Comparison of ENCODE assay signal across 9 mouse cellular contexts in genomic region chr4:119460296-119460695, GRCm38 (mm10). TPM values are rescaled to one million over a fixed set of nuclear protein-coding genes. Genes with fewer than 3 reads are reported as not detected.
DNase-seq lines count a peak whose midpoint lies in the region; ATAC-seq and TF ChIP-seq lines count a peak whose summit lies in the region.
"Had no signal": no experiment of that assay in that cellular context is flagged by ENCODE, and none has a peak within 500 bp of the region (broad histone marks: within the 10 kb centered on the region; RNA-seq: fewer than 3 reads in every experiment).

No protein-coding gene starts in this region.

- TF ChIP-seq RAD21 in MEL (IDR thresholded peaks at IDR 0.05; ENCODE audit: low read depth, low read length), result peak; percentile 54

- H3K27me3 ChIP-seq in MEL (ENCODE audit: control insufficient read depth in 1 of 2, insufficient read depth in 2 of 2, low read length in 2 of 2), result peaks cover 0 to 2% of the 10 kb centered on the region in 2 experiments; a peak in 1 of 4 replicates
- no peaks in the 10 kb centered on the region for H3K27me3 ChIP-seq in heart, embryonic 16.5 days (ENCODE audit: control insufficient read depth, insufficient read depth, low read length)
- H3K27me3 ChIP-seq in limb, embryonic 15.5 days, result no peaks in the 10 kb centered on the region

- no peaks in the 10 kb centered on the region for H3K36me3 ChIP-seq in MEL (ENCODE audit: control insufficient read depth in 1 of 2, insufficient read depth in 2 of 2, low read length in 2 of 2)
- H3K36me3 ChIP-seq in heart, embryonic 16.5 days (ENCODE audit: control insufficient read depth, insufficient read depth), result no peaks in the 10 kb centered on the region
- no peaks in the 10 kb centered on the region for H3K36me3 ChIP-seq in limb, embryonic 15.5 days

- H3K9me3 ChIP-seq in MEL (replicated peaks; ENCODE audit: insufficient read depth, low read length), result no peaks in the 10 kb centered on the region
- H3K9me3 ChIP-seq in heart, embryonic 16.5 days (replicated peaks; ENCODE audit: control insufficient read depth, low read length), result no peaks in the 10 kb centered on the region
- no peaks in the 10 kb centered on the region for H3K9me3 ChIP-seq in limb, embryonic 15.5 days

- H3K9ac ChIP-seq in MEL (ENCODE audit: control insufficient read depth, low read depth, low read length, poor library complexity, severe bottlenecking), result no peak overlapping the region
- no peak overlapping the region for H3K9ac ChIP-seq in heart, embryonic 16.5 days (ENCODE audit: low read length)
- no peak overlapping the region for H3K9ac ChIP-seq in limb, embryonic 15.5 days

- WGBS in heart, embryonic 16.5 days, result 36% methylated on average over 5 of the region's 5 CpGs
- WGBS in limb, embryonic 15.5 days, result 58% methylated on average over 5 of the region's 5 CpGs

- no peak for ATAC-seq in heart, embryonic 16.5 days (replicated peaks; ENCODE audit: extremely low read depth, insufficient read depth, low FRiP score)
- ATAC-seq in limb, embryonic 15.5 days (ENCODE audit: insufficient number of reproducible peaks, low FRiP score, low TSS enrichment, low read depth), result no peak
- no peak for ATAC-seq in frontal cortex, adult (ENCODE audit: low TSS enrichment)

- TF ChIP-seq EP300 in MEL (IDR thresholded peaks at IDR 0.05; ENCODE audit: low read depth in 1 of 2, low read length in 2 of 2), result no peak

- TF ChIP-seq CTCF in MEL (IDR thresholded peaks at IDR 0.05 in 2 of 3, conservative IDR thresholded peaks at IDR 0.05 in 1 of 3; ENCODE audit: control insufficient read depth in 1 of 3, insufficient read depth in 1 of 3, low read depth in 2 of 3, low read length in 3 of 3, poor library complexity in 1 of 3, severe bottlenecking in 1 of 3), result peak; percentile 36 to 61 (median 61)

- peak; percentile 40 to 52 for DNase-seq in left cerebral cortex, postnatal 10 days (ENCODE audit: extremely low spot score in 1 of 2, low spot score in 2 of 2)
- DNase-seq in left cerebral cortex, postnatal 36 days (ENCODE audit: low spot score in 2 of 2), result no peak
- DNase-seq in MEL (ENCODE audit: low read depth, low spot score), result peak; percentile 47
- DNase-seq in cerebellum, adult 8-10 months, result peak; percentile 43
- DNase-seq in thymus, postnatal 10 days (ENCODE audit: low spot score in 2 of 2), result peak; percentile 13 to 33

- no peaks in the 10 kb centered on the region for H3K4me1 ChIP-seq in MEL (ENCODE audit: control insufficient read depth in 1 of 2, insufficient read depth in 2 of 2, low read length in 2 of 2)
- H3K4me1 ChIP-seq in heart, embryonic 16.5 days (ENCODE audit: control insufficient read depth, insufficient read depth, low read length), result peaks cover 26% of the 10 kb centered on the region
- H3K4me1 ChIP-seq in limb, embryonic 15.5 days, result peaks cover 36% of the 10 kb centered on the region

- H3K79me2 ChIP-seq in MEL (ENCODE audit: control insufficient read depth, insufficient read depth, low read length, poor library complexity), result no peaks in the 10 kb centered on the region

- no peak overlapping the region for H3K4me2 ChIP-seq in heart, embryonic 16.5 days (ENCODE audit: low read depth, low read length)
- 0 out of 2 replicates have a peak overlapping the region, but pooled peaks have one; percentile 20 for H3K4me2 ChIP-seq in limb, embryonic 15.5 days

- no peak overlapping the region for H3K4me3 ChIP-seq in MEL (ENCODE audit: control insufficient read depth in 1 of 2, insufficient read depth in 1 of 2, low read depth in 2 of 2, low read length in 2 of 2)
- H3K4me3 ChIP-seq in heart, embryonic 16.5 days (ENCODE audit: low read length), result no peak overlapping the region
- H3K4me3 ChIP-seq in limb, embryonic 15.5 days, result no peak overlapping the region
- H3K4me3 ChIP-seq: erythroblast, embryonic 14.5 days had no signal

- intact Hi-C loops in left cerebral cortex, postnatal 10 days (cut with DNase I), result loop anchor here (5.0 kb wide), 1 partner anchor 38 kb away; the partner anchor contains the start of genes Ppcs and Zmynd12
- intact Hi-C loops in left cerebral cortex, postnatal 36 days (cut with DNase I), result loop anchor here (5.0 kb wide), 1 partner anchor 38 kb away; the partner anchor contains the start of genes Ppcs and Zmynd12

- TF ChIP-seq POLR2A in MEL (IDR thresholded peaks at IDR 0.05; ENCODE audit: control insufficient read depth in 1 of 2, insufficient read depth in 1 of 2, low read depth in 1 of 2, low read length in 2 of 2, poor library complexity in 1 of 2), result no peak

- H3K27ac ChIP-seq in MEL (ENCODE audit: control insufficient read depth, low read depth, low read length), result no peak overlapping the region
- H3K27ac ChIP-seq in heart, embryonic 16.5 days (ENCODE audit: low read length), result peak overlapping the region; percentile 41
- H3K27ac ChIP-seq in limb, embryonic 15.5 days, result peak overlapping the region; percentile 70; the same call in 1 of the 2 replicates

TF ChIP-seq in MEL, 35 proteins besides CTCF, POLR2A, EP300 and RAD21:
- TF ChIP-seq SMC3 (IDR thresholded peaks at IDR 0.05; ENCODE audit: low read depth, low read length) (peak; percentile 57), ZC3H11A (IDR thresholded peaks at IDR 0.05; ENCODE audit: low read depth, low read length) (peak; percentile 34), ZNF384 (IDR thresholded peaks at IDR 0.05; ENCODE audit: low read depth, low read length) (no peak)

RNA-seq across cellular contexts. Expression of gene Rimkla, which starts 32.1 kb away (rescaled TPM):
- total RNA-seq in left cerebral cortex, postnatal 10 days (2021), result 10 to 100 TPM; 20.8 to 21.8 TPM
- 1 to 10 TPM; 6.5 to 7.9 TPM for total RNA-seq in left cerebral cortex, postnatal 36 days (2021)
- not detected in 2 replicates for total RNA-seq in MEL (2012; rRNA removed)
- not detected for polyA plus RNA-seq in MEL (2012; ENCODE audit: insufficient read depth in 1 of 2, insufficient read length in 2 of 2, low read depth in 1 of 2, low replicate concordance in 2 of 2, missing spikeins in 1 of 2)
- 4.5 and 4.6 TPM in 2 replicates for polyA plus RNA-seq in heart, embryonic 16.5 days (2015; fragmentation: Nextera tagmentation; extraction: Ambion mirVana)
- 0.42 and 0.56 TPM in 2 replicates for polyA plus RNA-seq in limb, embryonic 15.5 days (2015; fragmentation: Nextera tagmentation; extraction: Ambion mirVana)
- polyA plus RNA-seq: erythroblast, embryonic 14.5 days had no signal

RNA-seq across cellular contexts. Expression of gene Zmynd12, which starts 37.7 kb away (rescaled TPM):
- not detected for total RNA-seq in left cerebral cortex, postnatal 10 days (2021)
- under 1 TPM in 1 of 2 experiments, not detected in 1; 0.88 TPM for total RNA-seq in left cerebral cortex, postnatal 36 days (2021)
- not detected in 2 replicates for total RNA-seq in MEL (2012; rRNA removed)
- under 1 TPM in 1 of 2 experiments, not detected in 1; 0.04 TPM for polyA plus RNA-seq in MEL (2012; ENCODE audit: insufficient read depth in 1 of 2, insufficient read length in 2 of 2, low read depth in 1 of 2, low replicate concordance in 2 of 2, missing spikeins in 1 of 2)
- polyA plus RNA-seq in heart, embryonic 16.5 days (2015; fragmentation: Nextera tagmentation; extraction: Ambion mirVana), result 0.28 and 0.42 TPM in 2 replicates
- polyA plus RNA-seq in limb, embryonic 15.5 days (2015; fragmentation: Nextera tagmentation; extraction: Ambion mirVana), result 0.10 and 0.27 TPM in 2 replicates
- polyA plus RNA-seq: erythroblast, embryonic 14.5 days had no signal

RNA-seq across cellular contexts. Expression of gene Ppcs, which starts 38.1 kb away (rescaled TPM):
- total RNA-seq in left cerebral cortex, postnatal 10 days (2021), result 1 to 10 TPM; 5.5 to 7.2 TPM
- total RNA-seq in left cerebral cortex, postnatal 36 days (2021), result 1 to 10 TPM; 4.7 to 7.2 TPM
- 7.6 and 8.4 TPM in 2 replicates for total RNA-seq in MEL (2012; rRNA removed)
- 1 to 10 TPM in 1 of 2 experiments, not detected in 1; 7.4 TPM for polyA plus RNA-seq in MEL (2012; ENCODE audit: insufficient read depth in 1 of 2, insufficient read length in 2 of 2, low read depth in 1 of 2, low replicate concordance in 2 of 2, missing spikeins in 1 of 2)
- 30.3 and 32.6 TPM in 2 replicates for polyA plus RNA-seq in heart, embryonic 16.5 days (2015; fragmentation: Nextera tagmentation; extraction: Ambion mirVana)
- 26.6 and 29.2 TPM in 2 replicates for polyA plus RNA-seq in limb, embryonic 15.5 days (2015; fragmentation: Nextera tagmentation; extraction: Ambion mirVana)

RNA-seq across cellular contexts. Expression of gene Ccdc30, which starts 45.0 kb away (rescaled TPM):
- total RNA-seq in left cerebral cortex, postnatal 10 days (2021), result 10 to 100 TPM; 18.1 to 20.1 TPM
- 10 to 100 TPM; 19.5 to 23.3 TPM for total RNA-seq in left cerebral cortex, postnatal 36 days (2021)
- not detected in 2 replicates for total RNA-seq in MEL (2012; rRNA removed)
- polyA plus RNA-seq in MEL (2012; ENCODE audit: insufficient read depth in 1 of 2, insufficient read length in 2 of 2, low read depth in 1 of 2, low replicate concordance in 2 of 2, missing spikeins in 1 of 2), result not detected
- polyA plus RNA-seq in heart, embryonic 16.5 days (2015; fragmentation: Nextera tagmentation; extraction: Ambion mirVana), result 3.8 and 4.0 TPM in 2 replicates
- 3.1 and 5.8 TPM in 2 replicates for polyA plus RNA-seq in limb, embryonic 15.5 days (2015; fragmentation: Nextera tagmentation; extraction: Ambion mirVana)
- polyA plus RNA-seq: erythroblast, embryonic 14.5 days had no signal

Comparison
In these comparisons a context has a peak if more than half of its experiments do, and no peak if none do; other contexts are left out.
1. DNase-seq: peak in left cerebral cortex, postnatal 10 days (2 of 2), MEL (single experiment), cerebellum, adult 8-10 months (single experiment) and thymus, postnatal 10 days (2 of 2); none in left cerebral cortex, postnatal 36 days (0 of 2).